Mouse (Mus musculus) CH12.LX (cell line): Measurements from ENCODE around the gene Uqcr11. TPM values are rescaled to one million over a fixed set of nuclear protein-coding genes. Genes with fewer than 3 reads are reported as not detected.

Experiments used
- DNase-seq: peaks from one replicate; pipeline ENCODE4 v3.0.0-alpha.2; 2013; ENCODE audit errors: extremely low read depth
- H3K27ac ChIP-seq: 2 replicates; pipeline ENCODE4 v1.5.1; 2012; ENCODE audit warnings: low read depth, mild to moderate bottlenecking, control low read depth, moderate library complexity; ENCODE audit not compliant: insufficient read depth
- H3K27me3 ChIP-seq: replicated peaks from 2 replicates; pipeline ENCODE3; 2012; ENCODE audit warnings: inconsistent platforms
- H3K36me3 ChIP-seq, 2 experiments: replicated peaks in 1 of 2; 2 replicates each; pipeline versions ENCODE3 to v1.6.1; 2012; ENCODE audit warnings: inconsistent platforms in 1 of 2, low read length in 1 of 2, mild to moderate bottlenecking in 1 of 2, mixed read lengths in 1 of 2, moderate library complexity in 1 of 2; ENCODE audit not compliant: control insufficient read depth in 1 of 2, insufficient read depth in 1 of 2
- H3K4me1 ChIP-seq, 2 experiments: 2 replicates each; pipeline ENCODE4 v1.6.1; 2012; ENCODE audit warnings: inconsistent platforms in 1 of 2, moderate library complexity in 1 of 2; ENCODE audit not compliant: insufficient read depth in 2 of 2, control insufficient read depth in 1 of 2
- H3K4me2 ChIP-seq: 2 replicates; pipeline ENCODE4 v1.6.1; 2012; ENCODE audit warnings: low read depth, mild to moderate bottlenecking, control low read depth; ENCODE audit not compliant: poor library complexity, insufficient read depth, severe bottlenecking
- H3K4me3 ChIP-seq, 3 experiments: fragments of 150-350 bp in 1 of 3; sonication (generic) in 1 of 3; replicated peaks in 1 of 3; 2 replicates each; pipeline versions ENCODE3 to v1.5.1; 2011 to 2012; ENCODE audit warnings: low read depth in 2 of 3, low read length in 2 of 3, mild to moderate bottlenecking in 2 of 3, moderate library complexity in 2 of 3, control low read depth in 1 of 3, improper control_type of control experiment in 1 of 3, inconsistent platforms in 1 of 3, mixed read lengths in 1 of 3; ENCODE audit not compliant: poor library complexity in 1 of 3
- H3K79me2 ChIP-seq: replicated peaks from 2 replicates; pipeline ENCODE4 v1.6.1; 2012; ENCODE audit warnings: mild to moderate bottlenecking, moderate library complexity; ENCODE audit not compliant: control insufficient read depth, poor library complexity, insufficient read depth, severe bottlenecking; ENCODE audit errors: extremely low read depth
- H3K9ac ChIP-seq: 2 replicates; pipeline ENCODE4 v1.6.1; 2012; ENCODE audit warnings: low read depth, mild to moderate bottlenecking, control low read depth, moderate library complexity; ENCODE audit not compliant: insufficient read depth
- H3K9me3 ChIP-seq: replicated peaks from 2 replicates; pipeline ENCODE3; 2012; ENCODE audit warnings: low read length, inconsistent platforms, mixed read lengths
- BHLHE40 ChIP-seq: IDR thresholded peaks from 2 replicates; pipeline ENCODE4 v1.6.1; 2011; ENCODE audit warnings: mild to moderate bottlenecking, low read depth, low read length, improper control_type of control experiment
- CHD2 ChIP-seq: IDR thresholded peaks from 2 replicates; pipeline ENCODE4 v1.6.1; 2011; ENCODE audit warnings: low read length, improper control_type of control experiment
- E2F4 ChIP-seq: IDR thresholded peaks from 2 replicates; pipeline ENCODE4 v1.6.1; 2011; ENCODE audit warnings: low read depth, low read length, improper control_type of control experiment; ENCODE audit not compliant: insufficient replicate concordance
- ELF1 ChIP-seq: IDR thresholded peaks from 2 replicates; pipeline ENCODE4 v1.6.1; 2014; ENCODE audit warnings: low read depth, mild to moderate bottlenecking, inconsistent platforms, low read length, improper control_type of control experiment
- EP300 ChIP-seq: IDR thresholded peaks from 2 replicates; pipeline ENCODE4 v1.6.1; 2011; ENCODE audit warnings: low read length, improper control_type of control experiment
- HCFC1 ChIP-seq: IDR thresholded peaks from 2 replicates; pipeline ENCODE4 v1.6.1; 2012; ENCODE audit warnings: low read depth, mild to moderate bottlenecking, inconsistent platforms, low read length, improper control_type of control experiment
- IRF4 ChIP-seq: IDR thresholded peaks from 2 replicates; pipeline ENCODE4 v1.6.1; 2014; ENCODE audit warnings: low read depth, mild to moderate bottlenecking, inconsistent platforms, low read length, improper control_type of control experiment
- KAT2A ChIP-seq: IDR thresholded peaks from 2 replicates; pipeline ENCODE4 v1.6.1; 2012; ENCODE audit warnings: low read length, improper control_type of control experiment, inconsistent platforms; ENCODE audit not compliant: insufficient replicate concordance
- MAFK ChIP-seq: IDR thresholded peaks from 2 replicates; pipeline ENCODE4 v1.6.1; 2011; ENCODE audit warnings: low read length, improper control_type of control experiment; ENCODE audit not compliant: insufficient replicate concordance
- MAX ChIP-seq: IDR thresholded peaks from 2 replicates; pipeline ENCODE4 v1.6.1; 2011; ENCODE audit warnings: low read length, improper control_type of control experiment
- MXI1 ChIP-seq: IDR thresholded peaks from 2 replicates; pipeline ENCODE4 v1.6.1; 2011; ENCODE audit warnings: mild to moderate bottlenecking, low read depth, low read length, improper control_type of control experiment
- MYC ChIP-seq: IDR thresholded peaks from 2 replicates; pipeline ENCODE4 v1.6.1; 2011; ENCODE audit warnings: low read depth, mild to moderate bottlenecking, improper control_type of control experiment, low read length
- NELFE ChIP-seq: IDR thresholded peaks from 2 replicates; pipeline ENCODE4 v1.6.1; 2011; ENCODE audit warnings: low read depth, low read length, improper control_type of control experiment
- NRF1 ChIP-seq: IDR thresholded peaks from 2 replicates; pipeline ENCODE4 v1.6.1; 2014; ENCODE audit warnings: low read depth, mild to moderate bottlenecking, inconsistent platforms, low read length, improper control_type of control experiment, moderate library complexity
- POLR2A ChIP-seq: IDR thresholded peaks from 2 replicates; pipeline ENCODE4 v1.6.1; 2011; ENCODE audit warnings: low read depth, mild to moderate bottlenecking, improper control_type of control experiment, low read length
- RAD21 ChIP-seq: IDR thresholded peaks from 2 replicates; pipeline ENCODE4 v1.6.1; 2011; ENCODE audit warnings: low read depth, mild to moderate bottlenecking, low read length, improper control_type of control experiment, moderate library complexity
- RCOR1 ChIP-seq: conservative IDR thresholded peaks from 2 replicates; pipeline ENCODE4 v1.6.1; 2012; ENCODE audit warnings: low read depth, mild to moderate bottlenecking, inconsistent platforms, low read length, improper control_type of control experiment
- SIN3A ChIP-seq: IDR thresholded peaks from 2 replicates; pipeline ENCODE4 v1.6.1; 2012; ENCODE audit warnings: low read length, improper control_type of control experiment, inconsistent platforms
- SMC3 ChIP-seq: IDR thresholded peaks from 2 replicates; pipeline ENCODE4 v1.6.1; 2011; ENCODE audit warnings: low read depth, low read length, improper control_type of control experiment
- TBP ChIP-seq: conservative IDR thresholded peaks from 2 replicates; pipeline ENCODE4 v1.6.1; 2011; ENCODE audit warnings: low read depth, low read length, improper control_type of control experiment
- TCF12 ChIP-seq: IDR thresholded peaks from 2 replicates; pipeline ENCODE4 v1.6.1; 2014; ENCODE audit warnings: low read depth, mild to moderate bottlenecking, inconsistent platforms, low read length, improper control_type of control experiment
- ZNF384 ChIP-seq: IDR thresholded peaks from 2 replicates; pipeline ENCODE4 v1.6.1; 2012; ENCODE audit warnings: low read depth, low read length, improper control_type of control experiment, inconsistent platforms
- dilution Hi-C: fragments of 300-500 bp; cut with MboI; formaldehyde crosslinking; loops from 2 replicates; pipeline ENCODE4 v1.14.3; 2020; ENCODE audit warnings: low sequenced_read_pairs; ENCODE audit not compliant: extremely low pct_unique_long_range_greater_than_20kb, extremely low pct_ligation_motif_present
- in situ Hi-C: fragments of 300-500 bp; cut with MboI; formaldehyde crosslinking; loops from 3 replicates; pipeline ENCODE4 v1.14.3; 2019; ENCODE audit warnings: low sequenced_read_pairs, low pct_ligation_motif_present, low pct_unique_long_range_greater_than_20kb, mixed read lengths
- polyA plus RNA-seq: library from polyadenylated mRNA; unstranded; fragments of >175 nt; gene quantifications from 2 replicates; pipeline ENCODE4 v1.2.1, GENCODE M21; 2012; ENCODE audit warnings: low read depth; ENCODE audit not compliant: insufficient read length
- total RNA-seq, 2 experiments: library from RNA; depleted of rRNA; stranded (reverse); fragments of 300-350 nt in 1 of 2; fragments of >200 nt in 1 of 2; gene quantifications; 2 replicates each; pipeline ENCODE4 v1.2.3; 2012 to 2014

Uqcr11 gene
- total and polyA plus RNA-seq, 3 experiments = 206 to 466 (median 444) TPM

- Histone ChIP-seq H3K36me3 (peaks cover 14 to 22% of the 10 kb centered on the region in 2 experiments), H3K27me3 (no peaks in the 10 kb centered on the region), H3K4me3 (peak within 1 kb of the TSS; percentile 97 to 99 (median 97)), H3K27ac (peak within 1 kb of the TSS; percentile 96), H3K9ac (peak within 1 kb of the TSS; percentile 99), H3K9me3 (no peaks in the 10 kb centered on the region), H3K4me2 (peak within 1 kb of the TSS; percentile 82; the same call in 1 of the 2 replicates), H3K79me2 (peaks cover 41% of the 10 kb centered on the region), H3K4me1 (peaks cover 27 to 51% of the 10 kb centered on the region in 2 experiments)
- dilution Hi-C loops (no loop called here), in situ Hi-C loops (loop anchor here (25.0 kb wide), 1 partner anchor 254 kb away; the partner anchor contains the start of gene Mknk2)
- TF ChIP-seq ELF1 (peak; percentile 74), SMC3 (no peak), SIN3A (peak; percentile 70), POLR2A (peak; percentile 68; the same call in 1 of the 2 replicates), TBP (peak; percentile 83), MAFK (no peak), CHD2 (peak; percentile 98), KAT2A (peak; percentile 98), EP300 (no peak), MYC (no peak), HCFC1 (peak; percentile 80), BHLHE40 (no peak), ZNF384 (no peak), NRF1 (peak; percentile 7; the same call in 1 of the 2 replicates), RAD21 (no peak), E2F4 (peak; percentile 85; the same call in 1 of the 2 replicates), IRF4 (peak; percentile 30; the same call in 1 of the 2 replicates), RCOR1 (no peak), NELFE (peak; percentile 78; the same call in 1 of the 2 replicates), TCF12 (peak; percentile 46; the same call in 1 of the 2 replicates), MAX (no peak), MXI1 (no peak; the same call in 1 of the 2 replicates)
- peak; percentile 98 for DNase-seq
Measured at GRCm38 (mm10) chr10:80433513-80434232, 27.0 kb upstream of the Uqcr11 start, which contains the start of gene Tcf3. TSS of gene Tcf3 (minus strand) at chr10:80433647.
